Mouse (Mus musculus): ENCODE results near the gene Bsdc1.
A peak's percentile ranks its signal among the peaks of the same experiment; 100 is the strongest.
"Not testable (repeated sequence)": the region's sequence is repeated elsewhere in the genome, so short reads cannot be mapped to it uniquely, and the experiment has no call there.

The Bsdc1 gene

DNA sequence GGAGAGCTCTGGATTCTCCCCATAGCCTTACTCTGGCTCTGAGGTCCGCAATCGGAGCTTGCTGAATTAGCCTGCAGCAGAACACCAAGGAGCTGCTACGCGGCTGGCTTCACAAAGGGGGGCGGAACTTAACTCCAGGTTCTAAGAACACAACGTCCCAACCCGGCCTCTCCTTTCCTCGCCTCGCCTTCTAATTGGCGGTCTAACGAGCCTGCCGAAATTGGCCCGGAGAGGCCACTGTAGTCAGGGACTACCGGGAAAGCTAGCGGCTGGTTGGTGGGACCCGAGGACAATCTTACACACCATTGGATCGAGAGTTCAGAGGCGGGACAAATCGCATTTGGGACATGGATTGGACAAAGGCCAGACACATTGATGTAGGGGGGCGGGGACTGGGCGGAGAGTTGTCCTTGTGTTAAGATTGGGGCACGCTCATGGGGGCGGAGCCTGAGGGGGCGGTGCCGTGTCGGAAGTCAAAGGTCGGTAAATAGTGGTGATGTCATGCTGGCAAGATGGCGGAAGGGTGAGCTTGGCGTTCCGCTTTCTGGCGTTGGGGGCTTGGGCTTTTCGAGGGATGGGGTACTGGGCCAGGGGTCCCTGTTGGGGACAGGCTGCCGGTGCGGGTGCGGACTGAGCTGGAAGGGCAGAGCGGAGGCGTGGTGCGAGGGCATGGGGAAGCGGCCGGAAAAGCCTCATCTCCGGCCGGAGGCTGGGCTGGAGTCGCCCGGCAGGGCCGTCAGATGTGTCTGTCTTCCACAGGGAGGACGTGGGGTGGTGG is at the start of gene Bsdc1:
Gene Bsdc1, plus strand, starts transcription at position 399 of the 778 bp plus-strand sequence.
- DNase-seq (ENCODE audit: low spot score) = peak; percentile 100

GRCm38 (mm10) chr4:129415892-129416291 is 45.5 kb upstream of the Bsdc1 start:
- peak; percentile 40 for DNase-seq (ENCODE audit: low spot score)

GRCm38 (mm10) chr4:129416478-129416877 is 44.9 kb upstream of the Bsdc1 start:
- no peak for DNase-seq (ENCODE audit: low spot score)

GRCm38 (mm10) chr4:129418321-129418720 is 43.1 kb upstream of the Bsdc1 start:
- no peak for DNase-seq (ENCODE audit: low spot score)

GRCm38 (mm10) chr4:129440340-129441063 is 20.9 kb upstream of the Bsdc1 start, which contains the start of gene Zbtb8b:
Zbtb8b (minus strand) TSS chr4:129440853.
- peak; percentile 86 for DNase-seq (ENCODE audit: low spot score)

DNA sequence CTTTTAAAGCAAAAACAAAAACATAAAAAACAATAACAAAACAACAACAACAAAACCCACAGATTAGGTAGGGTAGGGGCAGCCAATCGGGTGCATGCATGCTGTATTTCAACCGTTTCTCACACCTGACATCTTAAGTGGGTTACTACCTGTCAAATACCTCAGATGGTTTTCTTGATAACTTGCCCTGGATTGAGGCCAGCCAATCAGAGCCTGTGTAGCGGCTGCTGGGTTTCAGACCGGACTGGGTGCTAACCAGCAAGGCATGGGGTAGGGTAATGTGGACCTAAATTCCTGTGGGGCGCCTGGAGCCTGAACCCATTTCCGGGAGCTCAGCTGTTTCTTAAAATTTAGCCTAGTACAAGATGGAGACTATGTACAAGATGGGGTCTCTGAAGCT is 20.2 kb upstream of the Bsdc1 start:
- no peak for DNase-seq (ENCODE audit: low spot score)

- no peak for DNase-seq (ENCODE audit: low spot score)
These were observed 14.0 kb upstream of the Bsdc1 start for GRCm38 (mm10) chr4:129447360-129447759.

DNA sequence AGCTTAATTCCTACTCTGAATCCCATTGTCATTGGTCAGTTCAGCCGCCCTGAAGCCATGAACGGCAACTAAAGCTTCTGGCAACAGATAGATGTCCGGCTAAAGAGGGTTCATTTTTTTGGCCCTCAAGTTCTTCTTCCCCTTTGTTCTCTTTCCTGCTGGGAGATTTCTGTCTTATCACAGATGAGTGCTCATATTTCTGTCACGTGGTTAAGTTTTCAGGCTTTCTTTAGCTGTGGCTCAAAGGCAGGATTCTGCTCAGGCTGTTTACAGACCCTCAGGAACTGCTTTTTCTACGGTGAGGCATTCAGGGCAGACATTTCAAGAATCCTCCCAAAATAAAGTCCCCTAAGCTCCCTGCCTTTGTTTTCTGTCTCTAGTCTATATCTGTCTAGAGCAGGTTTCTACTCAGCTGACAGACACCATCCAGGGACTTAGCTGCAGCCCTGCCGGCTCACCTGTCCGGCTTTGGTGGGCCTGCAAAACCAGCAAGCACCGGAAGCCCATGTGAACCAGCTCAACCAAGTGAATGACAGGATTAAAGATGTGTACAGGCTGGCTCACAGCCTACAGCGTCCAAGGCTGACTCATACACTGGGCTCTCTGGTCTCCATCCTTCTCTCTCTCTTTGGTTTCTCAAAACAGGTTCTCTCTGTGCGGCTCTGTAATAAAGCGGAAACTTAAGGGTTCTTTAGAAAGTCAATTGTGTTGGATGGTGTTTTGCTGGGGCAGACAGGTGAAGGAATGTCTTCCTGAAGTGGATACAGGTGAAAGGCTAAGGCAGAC is 13.4 kb upstream of the Bsdc1 start:
- no peak for DNase-seq (ENCODE audit: low spot score)

GRCm38 (mm10) chr4:129448713-129449112 is 12.7 kb upstream of the Bsdc1 start:
- DNase-seq (ENCODE audit: low spot score) = no peak

- no peak for DNase-seq (ENCODE audit: low spot score)
These were observed 10.5 kb upstream of the Bsdc1 start for GRCm38 (mm10) chr4:129450851-129451250.

GRCm38 (mm10) chr4:129451471-129452169 is 9.8 kb upstream of the Bsdc1 start:
- DNase-seq (ENCODE audit: low spot score) = no peak

- peak; percentile 80 for DNase-seq (ENCODE audit: low spot score)
These were observed 6.1 kb upstream of the Bsdc1 start for GRCm38 (mm10) chr4:129455265-129455664.

- no peak for DNase-seq (ENCODE audit: low spot score)
These were observed 5.3 kb upstream of the Bsdc1 start for GRCm38 (mm10) chr4:129456126-129456525.

GRCm38 (mm10) chr4:129457311-129457710 is 4.1 kb upstream of the Bsdc1 start:
- DNase-seq (ENCODE audit: low spot score) = not testable (repeated sequence)

DNA sequence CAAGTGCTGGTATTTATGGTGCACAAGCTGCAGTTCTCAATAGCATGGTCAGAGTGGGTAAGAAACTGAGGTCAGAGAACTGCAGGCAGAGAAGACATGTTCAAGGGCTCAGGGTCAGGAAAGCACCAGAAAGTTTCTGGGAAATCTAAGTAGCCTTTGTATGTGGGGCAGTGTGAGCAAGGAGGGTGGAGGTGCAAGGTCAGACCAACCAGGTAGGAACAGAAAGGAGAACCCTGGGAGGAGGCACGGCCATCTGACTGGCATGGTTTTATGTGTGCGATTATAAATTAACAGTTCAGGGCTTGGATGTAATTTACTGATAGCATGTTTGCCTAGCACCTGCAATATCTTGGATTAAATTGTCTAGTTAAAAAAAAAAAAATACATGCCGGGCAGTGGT is 1.7 kb upstream of the Bsdc1 start:
- no peak for DNase-seq (ENCODE audit: low spot score)

- DNase-seq (ENCODE audit: low spot score) = no peak
These were observed 576 bp upstream of the Bsdc1 start for GRCm38 (mm10) chr4:129460827-129461182.

GRCm38 (mm10) chr4:129462118-129462517 is 737 bp downstream of the Bsdc1 start:
- no peak for DNase-seq (ENCODE audit: low spot score)

GRCm38 (mm10) chr4:129463097-129464059 is 2.0 kb downstream of the Bsdc1 start:
- DNase-seq (ENCODE audit: low spot score) = no peak

DNA sequence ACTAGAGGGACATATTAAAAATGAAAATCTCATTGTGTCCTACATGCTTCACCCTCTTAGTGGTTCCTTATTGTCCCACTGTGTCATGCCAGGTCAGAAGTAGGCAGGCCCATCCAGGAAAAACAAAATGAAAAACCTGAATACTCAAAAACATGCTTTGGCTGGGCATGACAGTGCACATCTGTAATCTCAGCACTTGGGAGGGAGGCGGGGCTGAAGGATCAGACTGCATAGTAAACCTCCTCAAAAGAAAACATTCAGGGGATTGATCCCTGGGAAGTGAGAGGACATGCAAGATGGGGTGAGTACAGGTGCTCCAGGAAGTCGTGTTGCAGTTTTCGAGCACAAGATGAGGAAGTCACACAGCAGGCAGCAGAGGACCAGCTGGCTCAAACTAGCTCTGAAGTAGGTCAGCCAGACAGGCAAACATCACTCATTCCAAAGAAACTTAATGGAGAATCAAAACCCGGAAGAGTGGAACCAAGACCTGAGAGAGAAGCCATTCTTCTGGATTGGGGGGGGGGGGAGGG is 3.0 kb downstream of the Bsdc1 start:
- DNase-seq (ENCODE audit: low spot score) = no peak

- DNase-seq (ENCODE audit: low spot score) = no peak
These were observed 14.7 kb downstream of the Bsdc1 start for GRCm38 (mm10) chr4:129476047-129476446.

- DNase-seq (ENCODE audit: low spot score) = no peak
These were observed 18.5 kb downstream of the Bsdc1 start for GRCm38 (mm10) chr4:129479863-129480262.
